Mouse (Mus musculus): Measurements from ENCODE around the gene Rnf20. TPM values are rescaled to one million over a fixed set of nuclear protein-coding genes. Genes with fewer than 3 reads are reported as not detected.
"Not testable (repeated sequence)": the region's sequence is repeated elsewhere in the genome, so short reads cannot be mapped to it uniquely, and the experiment has no call there.

Rnf20 gene
- total RNA-seq, 2 experiments from 2014 or later: 32.3 to 32.6 TPM

- DNase-seq: no peak
- Histone ChIP-seq H3K27ac (no peak overlapping the region), H3K4me3 (no peak overlapping the region)
- intact Hi-C loops (cut with DNase I): no loop called here
- TF ChIP-seq CTCF (IDR thresholded peaks at IDR 0.05): no peak
Measured at GRCm38 (mm10) chr4:49616924-49617323, 14.9 kb upstream of the Rnf20 start.

GRCm38 (mm10) chr4:49619861-49620260 is 11.9 kb upstream of the Rnf20 start:
- DNase-seq; intact Hi-C loops (cut with DNase I); H3K4me3 ChIP-seq; H3K27ac ChIP-seq: not testable (repeated sequence)

- DNase-seq: no peak
- Histone ChIP-seq H3K4me3 (no peak overlapping the region), H3K27ac (no peak overlapping the region)
- intact Hi-C loops (cut with DNase I): no loop called here
- no peak for TF ChIP-seq CTCF (IDR thresholded peaks at IDR 0.05)
Measured at GRCm38 (mm10) chr4:49622272-49622671, 9.5 kb upstream of the Rnf20 start.

GRCm38 (mm10) chr4:49623916-49624315 is 7.9 kb upstream of the Rnf20 start:
- intact Hi-C loops (cut with DNase I): no loop called here
- H3K4me3 ChIP-seq: no peak overlapping the region
- H3K27ac ChIP-seq: no peak overlapping the region
- no peak for DNase-seq
- TF ChIP-seq CTCF (IDR thresholded peaks at IDR 0.05): no peak

DNA sequence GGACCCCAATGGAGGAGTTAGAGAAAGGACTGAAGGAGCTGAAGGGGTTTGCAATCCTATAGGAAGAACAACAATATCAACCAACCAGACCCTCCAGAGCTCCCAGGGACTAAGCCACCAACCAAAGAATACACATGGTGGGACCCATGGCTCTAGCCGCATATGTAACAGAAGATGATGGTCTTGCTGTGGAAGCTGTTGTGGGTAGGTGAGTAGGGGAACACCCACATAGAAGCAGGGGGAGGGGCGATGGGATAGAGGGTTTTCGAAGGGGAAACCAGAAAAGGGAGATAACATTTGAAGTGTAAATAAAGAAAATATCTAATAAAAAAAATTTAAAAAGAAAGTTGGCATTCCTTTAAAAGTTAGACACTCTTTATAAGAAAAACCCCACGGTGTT is 6.8 kb upstream of the Rnf20 start:
- H3K27ac ChIP-seq, H3K4me3 ChIP-seq, DNase-seq: not testable (repeated sequence)
- intact Hi-C loops (cut with DNase I): loop anchor here (1.0 kb wide), 1 partner anchor 54 kb away; no protein-coding TSS in a partner anchor

GRCm38 (mm10) chr4:49626973-49627372 is 4.8 kb upstream of the Rnf20 start:
- Histone ChIP-seq H3K27ac (no peak overlapping the region), H3K4me3 (no peak overlapping the region)
- peak; percentile 71 for DNase-seq
- peak; percentile 89 for TF ChIP-seq CTCF (IDR thresholded peaks at IDR 0.05)
- intact Hi-C loops (cut with DNase I): loop anchor here (1.0 kb wide), 1 partner anchor 61 kb away; no protein-coding TSS in a partner anchor

- H3K4me3 ChIP-seq: no peak overlapping the region
- H3K27ac ChIP-seq: no peak overlapping the region
- TF ChIP-seq CTCF (IDR thresholded peaks at IDR 0.05): no peak
- no peak for DNase-seq
- intact Hi-C loops (cut with DNase I): loop anchor here (2.0 kb wide), 1 partner anchor 30 kb away; no protein-coding TSS in a partner anchor
Measured at GRCm38 (mm10) chr4:49628941-49629340, 2.9 kb upstream of the Rnf20 start.

DNA sequence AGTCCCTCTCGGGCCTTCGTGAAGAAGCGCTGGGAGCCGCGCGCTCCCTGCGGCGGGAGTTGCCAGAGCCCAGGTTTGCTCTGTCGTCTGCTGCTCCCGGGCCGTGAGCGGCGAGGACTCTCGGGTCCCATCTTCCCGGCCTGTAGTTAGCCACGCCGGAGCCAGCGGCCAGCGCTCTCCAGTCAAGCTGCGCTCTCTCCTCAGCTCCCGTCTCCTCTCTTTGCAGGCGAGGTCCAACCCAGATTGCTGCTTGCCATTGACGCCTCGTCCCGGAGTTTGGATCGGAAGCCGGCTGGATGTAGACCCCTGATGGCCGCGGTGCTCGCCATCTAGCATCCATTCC is 304 bp downstream of the Rnf20 start:
- no peak for TF ChIP-seq CTCF (IDR thresholded peaks at IDR 0.05)
- intact Hi-C loops (cut with DNase I): no loop called here
- Histone ChIP-seq H3K4me3 (peak overlapping the region; percentile 98), H3K27ac (peak overlapping the region; percentile 90)
- no peak for DNase-seq

GRCm38 (mm10) chr4:49637821-49638220 is 6.0 kb downstream of the Rnf20 start:
- no peak for TF ChIP-seq CTCF (IDR thresholded peaks at IDR 0.05)
- intact Hi-C loops (cut with DNase I): no loop called here
- Histone ChIP-seq H3K4me3 (no peak overlapping the region), H3K27ac (no peak overlapping the region)
- no peak for DNase-seq

- DNase-seq: no peak
- H3K4me3 ChIP-seq: no peak overlapping the region
- no peak for TF ChIP-seq CTCF (IDR thresholded peaks at IDR 0.05)
- intact Hi-C loops (cut with DNase I): no loop called here
- no peak overlapping the region for H3K27ac ChIP-seq
Measured at GRCm38 (mm10) chr4:49639913-49640312, 8.1 kb downstream of the Rnf20 start.

DNA sequence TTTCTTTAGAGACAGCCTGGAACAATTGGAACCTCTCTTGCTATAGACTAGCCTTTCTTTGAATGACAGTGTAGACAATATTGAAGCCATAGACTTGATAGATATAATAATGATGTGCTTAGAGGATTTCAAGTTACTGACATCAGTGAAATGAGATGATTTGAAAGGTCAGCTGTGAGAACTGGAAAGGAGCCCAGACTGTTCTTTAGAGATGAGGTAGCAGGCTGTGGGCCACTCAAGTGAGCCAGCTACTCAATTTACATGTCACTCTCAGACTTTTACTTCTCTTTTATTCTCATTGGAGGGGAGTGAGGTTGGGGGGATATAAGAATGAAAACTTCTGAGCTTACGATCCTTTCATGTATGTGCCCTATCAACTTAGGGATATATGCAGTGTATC is 27.6 kb downstream of the Rnf20 start:
- no peak for TF ChIP-seq CTCF (IDR thresholded peaks at IDR 0.05)
- DNase-seq: peak; percentile 28
- Histone ChIP-seq H3K27ac (peak overlapping the region; percentile 61), H3K4me3 (no peak overlapping the region)
- intact Hi-C loops (cut with DNase I): no loop called here

DNA sequence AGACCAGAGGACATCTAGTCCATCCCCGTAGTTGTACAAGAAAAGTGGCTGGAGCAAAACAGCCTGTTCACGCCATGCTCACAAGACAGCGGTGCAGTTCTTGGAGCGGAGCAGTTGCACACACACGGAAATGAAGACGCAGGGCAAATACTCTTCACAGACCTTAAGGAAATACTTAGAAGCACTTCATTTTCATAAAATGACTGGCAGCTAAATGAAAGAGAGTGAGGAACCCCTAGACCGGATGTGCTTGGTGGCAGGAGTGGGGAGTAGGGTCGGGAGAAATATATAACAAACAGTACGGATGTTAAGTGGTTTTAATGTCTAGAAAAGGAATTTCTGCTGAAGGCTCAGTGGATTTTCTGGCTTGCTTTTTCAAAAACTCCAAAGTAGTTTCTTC is 29.9 kb downstream of the Rnf20 start:
- DNase-seq: no peak
- no peak overlapping the region for H3K27ac ChIP-seq
- no peak overlapping the region for H3K4me3 ChIP-seq
- no peak for TF ChIP-seq CTCF (IDR thresholded peaks at IDR 0.05)
- intact Hi-C loops (cut with DNase I): no loop called here

GRCm38 (mm10) chr4:49662231-49662630 is 30.4 kb downstream of the Rnf20 start:
- no peak overlapping the region for H3K27ac ChIP-seq
- TF ChIP-seq CTCF (IDR thresholded peaks at IDR 0.05): no peak
- no peak overlapping the region for H3K4me3 ChIP-seq
- DNase-seq: no peak
- intact Hi-C loops (cut with DNase I): no loop called here

GRCm38 (mm10) chr4:49664850-49665249 is 33.0 kb downstream of the Rnf20 start:
- no peak for TF ChIP-seq CTCF (IDR thresholded peaks at IDR 0.05)
- intact Hi-C loops (cut with DNase I): no loop called here
- Histone ChIP-seq H3K27ac (no peak overlapping the region), H3K4me3 (no peak overlapping the region)
- DNase-seq: no peak

DNA sequence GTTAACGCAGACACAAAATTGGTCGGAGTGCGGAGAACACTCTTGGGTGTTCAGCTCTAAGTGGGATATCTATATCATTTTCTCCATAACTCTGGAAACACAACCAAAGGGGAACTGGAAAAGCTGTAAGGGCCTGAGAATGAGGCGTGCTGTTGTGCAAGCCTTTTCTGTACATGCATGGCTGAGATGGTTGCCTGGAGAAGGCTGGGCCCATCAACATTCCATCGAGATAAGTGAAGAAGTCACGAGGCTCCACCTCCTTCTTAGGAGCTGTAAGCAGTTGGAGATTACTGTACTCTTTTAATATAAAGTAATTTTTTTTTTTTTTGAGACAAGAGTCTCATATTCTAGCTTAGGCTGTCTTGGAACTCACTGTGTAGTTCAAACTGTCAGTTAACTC is 44.3 kb downstream of the Rnf20 start:
- intact Hi-C loops (cut with DNase I): no loop called here
- H3K27ac ChIP-seq: no peak overlapping the region
- TF ChIP-seq CTCF (IDR thresholded peaks at IDR 0.05): no peak

More for the DNA sequence above, 44.3 kb downstream of the Rnf20 start:
- no peak overlapping the region for H3K4me3 ChIP-seq
- DNase-seq: no peak
